Mouse (Mus musculus): ENCODE measurements around the gene Dysf. TPM values are rescaled to one million over a fixed set of nuclear protein-coding genes. Genes with fewer than 3 reads are reported as not detected.

Dysf gene
- total and polyA plus RNA-seq, 3 experiments = not detected

- H3K9ac ChIP-seq (ENCODE audit: control insufficient read depth, low read depth, low read length, poor library complexity, severe bottlenecking) = no peak overlapping the region
- no peaks in the 10 kb centered on the region for H3K36me3 ChIP-seq (ENCODE audit: control insufficient read depth in 1 of 2, insufficient read depth in 2 of 2, low read length in 2 of 2)
- no peaks in the 10 kb centered on the region for H3K4me1 ChIP-seq (ENCODE audit: control insufficient read depth in 1 of 2, insufficient read depth in 2 of 2, low read length in 2 of 2)
- H3K27me3 ChIP-seq (ENCODE audit: control insufficient read depth in 1 of 2, insufficient read depth in 2 of 2, low read length in 2 of 2) = no peaks in the 10 kb centered on the region
- no peak overlapping the region for H3K4me3 ChIP-seq (ENCODE audit: control insufficient read depth in 1 of 2, insufficient read depth in 1 of 2, low read depth in 2 of 2, low read length in 2 of 2)
- no peak overlapping the region for H3K27ac ChIP-seq (ENCODE audit: control insufficient read depth, low read depth, low read length)
- H3K79me2 ChIP-seq (ENCODE audit: control insufficient read depth, insufficient read depth, low read length, poor library complexity) = no peaks in the 10 kb centered on the region
- no peak for TF ChIP-seq MYB (IDR thresholded peaks at IDR 0.05; ENCODE audit: low read depth, low read length)
- TF ChIP-seq RAD21 (IDR thresholded peaks at IDR 0.05; ENCODE audit: low read depth, low read length) = no peak
- TF ChIP-seq ZC3H11A (IDR thresholded peaks at IDR 0.05; ENCODE audit: low read depth, low read length) = no peak
- no peak for TF ChIP-seq TBP (IDR thresholded peaks at IDR 0.05; ENCODE audit: low read depth, low read length)
- no peak for TF ChIP-seq ZMIZ1 (IDR thresholded peaks at IDR 0.05; ENCODE audit: low read depth, low read length)
- TF ChIP-seq TAL1 (IDR thresholded peaks at IDR 0.05; ENCODE audit: low read length) = no peak
- TF ChIP-seq GABPA (IDR thresholded peaks at IDR 0.05; ENCODE audit: low read depth, low read length) = no peak
- TF ChIP-seq MAX (IDR thresholded peaks at IDR 0.05; ENCODE audit: low read length) = no peak
- no peak for TF ChIP-seq POLR2A (IDR thresholded peaks at IDR 0.05; ENCODE audit: control insufficient read depth in 1 of 2, insufficient read depth in 1 of 2, low read depth in 1 of 2, low read length in 2 of 2, poor library complexity in 1 of 2)
- no peak for TF ChIP-seq MAFK (IDR thresholded peaks at IDR 0.05; ENCODE audit: borderline replicate concordance, low read depth, low read length)
- DNase-seq (ENCODE audit: low read depth, low spot score) = no peak
- no peaks in the 10 kb centered on the region for H3K9me3 ChIP-seq (replicated peaks; ENCODE audit: insufficient read depth, low read length)
Measured at GRCm38 (mm10) chr6:84246101-84246760, 237.8 kb downstream of the Dysf start.

GRCm38 (mm10) chr6:84246979-84247378, 238.6 kb downstream of the Dysf start:
- Histone ChIP-seq H3K79me2 (ENCODE audit: control insufficient read depth, insufficient read depth, low read length, poor library complexity) (no peaks in the 10 kb centered on the region), H3K4me1 (ENCODE audit: control insufficient read depth in 1 of 2, insufficient read depth in 2 of 2, low read length in 2 of 2) (no peaks in the 10 kb centered on the region), H3K27ac (ENCODE audit: control insufficient read depth, low read depth, low read length) (no peak overlapping the region), H3K4me3 (ENCODE audit: control insufficient read depth in 1 of 2, insufficient read depth in 1 of 2, low read depth in 2 of 2, low read length in 2 of 2) (no peak overlapping the region), H3K9me3 (replicated peaks; ENCODE audit: insufficient read depth, low read length) (no peaks in the 10 kb centered on the region), H3K36me3 (ENCODE audit: control insufficient read depth in 1 of 2, insufficient read depth in 2 of 2, low read length in 2 of 2) (no peaks in the 10 kb centered on the region), H3K9ac (ENCODE audit: control insufficient read depth, low read depth, low read length, poor library complexity, severe bottlenecking) (no peak overlapping the region), H3K27me3 (ENCODE audit: control insufficient read depth in 1 of 2, insufficient read depth in 2 of 2, low read length in 2 of 2) (no peaks in the 10 kb centered on the region)
- no peak for DNase-seq (ENCODE audit: low read depth, low spot score)
- no peak for TF ChIP-seq ZKSCAN1 (IDR thresholded peaks at IDR 0.05; ENCODE audit: low read depth, low read length)
- no peak for TF ChIP-seq USF2 (IDR thresholded peaks at IDR 0.05; ENCODE audit: borderline replicate concordance in 1 of 2, insufficient read depth in 1 of 2, low read depth in 1 of 2, low read length in 2 of 2)
- TF ChIP-seq POLR2AphosphoS2 (IDR thresholded peaks at IDR 0.05; ENCODE audit: low read length) = no peak
- no peak for TF ChIP-seq POLR2A (IDR thresholded peaks at IDR 0.05; ENCODE audit: control insufficient read depth in 1 of 2, insufficient read depth in 1 of 2, low read depth in 1 of 2, low read length in 2 of 2, poor library complexity in 1 of 2)
- no peak for TF ChIP-seq ZNF384 (IDR thresholded peaks at IDR 0.05; ENCODE audit: low read depth, low read length)
- no peak for TF ChIP-seq NRF1 (IDR thresholded peaks at IDR 0.05; ENCODE audit: insufficient read depth, low read depth, low read length, poor library complexity, severe bottlenecking)
- TF ChIP-seq NELFE (IDR thresholded peaks at IDR 0.05; ENCODE audit: low read depth, low read length) = no peak
- TF ChIP-seq MAFK (IDR thresholded peaks at IDR 0.05; ENCODE audit: borderline replicate concordance, low read depth, low read length) = no peak
- no peak for TF ChIP-seq TBP (IDR thresholded peaks at IDR 0.05; ENCODE audit: low read depth, low read length)
- no peak for TF ChIP-seq MAX (IDR thresholded peaks at IDR 0.05; ENCODE audit: low read length)
- no peak for TF ChIP-seq BHLHE40 (IDR thresholded peaks at IDR 0.05; ENCODE audit: borderline replicate concordance, low read depth, low read length)
- TF ChIP-seq CHD2 (IDR thresholded peaks at IDR 0.05; ENCODE audit: low read length) = no peak
- TF ChIP-seq CHD1 (IDR thresholded peaks at IDR 0.05; ENCODE audit: low read depth, low read length) = no peak
- no peak for TF ChIP-seq GATA1 (IDR thresholded peaks at IDR 0.05; ENCODE audit: low read depth, low read length)
- no peak for TF ChIP-seq MAZ (IDR thresholded peaks at IDR 0.05; ENCODE audit: low read depth, low read length)
- TF ChIP-seq KAT2A (conservative IDR thresholded peaks at IDR 0.05; ENCODE audit: low read depth, low read length) = no peak
- no peak for TF ChIP-seq E2F4 (IDR thresholded peaks at IDR 0.05; ENCODE audit: borderline replicate concordance, low read depth, low read length)
